Mouse (Mus musculus): ENCODE measurements around the gene Mtmr4. TPM values are rescaled to one million over a fixed set of nuclear protein-coding genes. Genes with fewer than 3 reads are reported as not detected.
A peak's percentile ranks its signal among the peaks of the same experiment; 100 is the strongest.

Mtmr4 gene
- 21.0 and 22.1 TPM in 2 replicates for polyA plus RNA-seq (2012; rRNA removed)

- no peak for TF ChIP-seq CTCF (IDR thresholded peaks at IDR 0.05; ENCODE audit: insufficient read depth, low read length)
- peak; percentile 93 for TF ChIP-seq POLR2A (IDR thresholded peaks at IDR 0.05; ENCODE audit: borderline replicate concordance, extremely low read depth, low read depth, low read length)
- under 1% methylated on average over 61 of the region's 61 CpGs for WGBS
- peak within 1 kb of the TSS; percentile 82 for H3K4me3 ChIP-seq (replicated peaks; ENCODE audit: extremely low read depth, low read depth, low read length)
- peaks cover 14% of the 10 kb centered on the region for H3K4me1 ChIP-seq (ENCODE audit: control insufficient read depth, insufficient read depth, low read length)
- peak; percentile 99 for DNase-seq
Observed at GRCm38 (mm10) chr11:87591526-87592353, at the start of gene Mtmr4. Mtmr4 (plus strand) TSS chr11:87592162.

GRCm38 (mm10) chr11:87542285-87542684 is 49.7 kb upstream of the Mtmr4 start:
- H3K4me1 ChIP-seq (ENCODE audit: control insufficient read depth, insufficient read depth, low read length): no peaks in the 10 kb centered on the region
- no peak for DNase-seq
- WGBS: 54% methylated on average over 8 of the region's 8 CpGs
- no peak for TF ChIP-seq POLR2A (IDR thresholded peaks at IDR 0.05; ENCODE audit: borderline replicate concordance, extremely low read depth, low read depth, low read length)
- no peak for TF ChIP-seq CTCF (IDR thresholded peaks at IDR 0.05; ENCODE audit: insufficient read depth, low read length)
- H3K4me3 ChIP-seq (replicated peaks; ENCODE audit: extremely low read depth, low read depth, low read length): no peak overlapping the region

GRCm38 (mm10) chr11:87542906-87543305 is 49.1 kb upstream of the Mtmr4 start:
- WGBS: 38% methylated on average over 3 of the region's 3 CpGs
- TF ChIP-seq POLR2A (IDR thresholded peaks at IDR 0.05; ENCODE audit: borderline replicate concordance, extremely low read depth, low read depth, low read length) (no peak), CTCF (IDR thresholded peaks at IDR 0.05; ENCODE audit: insufficient read depth, low read length) (no peak)
- Histone ChIP-seq H3K4me3 (replicated peaks; ENCODE audit: extremely low read depth, low read depth, low read length) (no peak overlapping the region), H3K4me1 (ENCODE audit: control insufficient read depth, insufficient read depth, low read length) (no peaks in the 10 kb centered on the region)
- DNase-seq: no peak

GRCm38 (mm10) chr11:87553342-87553741 is 38.6 kb upstream of the Mtmr4 start:
- no peak for DNase-seq
- Histone ChIP-seq H3K4me1 (ENCODE audit: control insufficient read depth, insufficient read depth, low read length) (peaks cover 2% of the 10 kb centered on the region; the same call in 1 of the 2 replicates), H3K4me3 (replicated peaks; ENCODE audit: extremely low read depth, low read depth, low read length) (no peak overlapping the region)
- WGBS: 82% methylated on average over 4 of the region's 4 CpGs
- TF ChIP-seq POLR2A (IDR thresholded peaks at IDR 0.05; ENCODE audit: borderline replicate concordance, extremely low read depth, low read depth, low read length) (no peak), CTCF (IDR thresholded peaks at IDR 0.05; ENCODE audit: insufficient read depth, low read length) (no peak)

- peaks cover 2% of the 10 kb centered on the region; the same call in 1 of the 2 replicates for H3K4me1 ChIP-seq (ENCODE audit: control insufficient read depth, insufficient read depth, low read length)
- DNase-seq: peak; percentile 41
- WGBS: 20% methylated on average over 5 of the region's 5 CpGs
- TF ChIP-seq CTCF (IDR thresholded peaks at IDR 0.05; ENCODE audit: insufficient read depth, low read length) (no peak), POLR2A (IDR thresholded peaks at IDR 0.05; ENCODE audit: borderline replicate concordance, extremely low read depth, low read depth, low read length) (no peak)
- H3K4me3 ChIP-seq (replicated peaks; ENCODE audit: extremely low read depth, low read depth, low read length): no peak overlapping the region
Observed at GRCm38 (mm10) chr11:87554386-87554785, 37.6 kb upstream of the Mtmr4 start.

- H3K4me1 ChIP-seq (ENCODE audit: control insufficient read depth, insufficient read depth, low read length): peaks cover 2% of the 10 kb centered on the region; the same call in 1 of the 2 replicates
- TF ChIP-seq POLR2A (IDR thresholded peaks at IDR 0.05; ENCODE audit: borderline replicate concordance, extremely low read depth, low read depth, low read length): no peak
- no peak for TF ChIP-seq CTCF (IDR thresholded peaks at IDR 0.05; ENCODE audit: insufficient read depth, low read length)
- H3K4me3 ChIP-seq (replicated peaks; ENCODE audit: extremely low read depth, low read depth, low read length): no peak overlapping the region
- DNase-seq: no peak
- 19% methylated on average over 2 of the region's 2 CpGs for WGBS
Observed at GRCm38 (mm10) chr11:87555106-87555703, 36.8 kb upstream of the Mtmr4 start.

- DNase-seq: no peak
- TF ChIP-seq POLR2A (IDR thresholded peaks at IDR 0.05; ENCODE audit: borderline replicate concordance, extremely low read depth, low read depth, low read length) (no peak), CTCF (IDR thresholded peaks at IDR 0.05; ENCODE audit: insufficient read depth, low read length) (no peak)
- 56% methylated on average over 6 of the region's 6 CpGs for WGBS
- Histone ChIP-seq H3K4me3 (replicated peaks; ENCODE audit: extremely low read depth, low read depth, low read length) (no peak overlapping the region), H3K4me1 (ENCODE audit: control insufficient read depth, insufficient read depth, low read length) (no peaks in the 10 kb centered on the region)
Observed at GRCm38 (mm10) chr11:87561208-87561607, 30.8 kb upstream of the Mtmr4 start.

GRCm38 (mm10) chr11:87566501-87566900 is 25.5 kb upstream of the Mtmr4 start, which contains the start of gene Gm11492:
Gm11492 (plus strand) TSS chr11:87566653.
- 49% methylated on average over 3 of the region's 3 CpGs for WGBS
- no peak for DNase-seq
- no peak within 1 kb of the TSS for H3K4me3 ChIP-seq (replicated peaks; ENCODE audit: extremely low read depth, low read depth, low read length)
- TF ChIP-seq POLR2A (IDR thresholded peaks at IDR 0.05; ENCODE audit: borderline replicate concordance, extremely low read depth, low read depth, low read length) (no peak), CTCF (IDR thresholded peaks at IDR 0.05; ENCODE audit: insufficient read depth, low read length) (no peak)
- H3K4me1 ChIP-seq (ENCODE audit: control insufficient read depth, insufficient read depth, low read length): peaks cover 6% of the 10 kb centered on the region; the same call in 1 of the 2 replicates

GRCm38 (mm10) chr11:87568255-87568953 is 23.6 kb upstream of the Mtmr4 start, which contains the start of gene Sept4:
Sept4 (plus strand) TSS chr11:87568903.
- Histone ChIP-seq H3K4me1 (ENCODE audit: control insufficient read depth, insufficient read depth, low read length) (peaks cover 6% of the 10 kb centered on the region; the same call in 1 of the 2 replicates), H3K4me3 (replicated peaks; ENCODE audit: extremely low read depth, low read depth, low read length) (no peak within 1 kb of the TSS)
- WGBS: 76% methylated on average over 7 of the region's 7 CpGs
- DNase-seq: no peak
- TF ChIP-seq CTCF (IDR thresholded peaks at IDR 0.05; ENCODE audit: insufficient read depth, low read length) (no peak), POLR2A (IDR thresholded peaks at IDR 0.05; ENCODE audit: borderline replicate concordance, extremely low read depth, low read depth, low read length) (no peak)

All from lung, adult 2 months (tissue).